Mouse (Mus musculus) testis, postnatal 14 days (tissue): ENCODE results near the gene Ifnar2.

Experiments used
- DNase-seq: peaks from one replicate; pipeline ENCODE4 v3.0.0; 2021; ENCODE audit warnings: low spot score

The Ifnar2 gene

GRCm38 (mm10) chr16:91358555-91358954, 14.0 kb upstream of the Ifnar2 start:
- DNase-seq, result peak; percentile 60

DNA sequence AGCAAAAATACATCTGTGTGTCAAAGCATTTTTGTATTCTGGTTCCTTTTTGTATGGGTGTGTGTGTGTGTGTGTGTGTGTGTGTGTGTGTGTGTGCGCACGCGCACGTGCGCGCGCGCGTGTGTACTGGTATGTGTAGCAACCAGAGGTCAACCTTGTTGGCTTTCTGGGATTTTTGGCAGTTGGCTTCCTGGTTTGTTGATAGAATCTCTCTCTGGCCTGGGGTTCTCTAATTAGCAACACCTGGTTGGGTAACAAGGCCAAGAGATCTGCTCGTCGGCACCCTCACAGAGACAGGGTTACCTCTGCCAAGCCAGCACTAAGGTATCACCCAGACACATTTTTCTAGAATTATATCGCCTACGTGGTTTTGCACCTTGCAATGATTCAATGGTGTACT, 13.1 kb upstream of the Ifnar2 start:
- DNase-seq, result no peak

- no peak for DNase-seq
Measured at GRCm38 (mm10) chr16:91360162-91360561, 12.4 kb upstream of the Ifnar2 start.

DNA sequence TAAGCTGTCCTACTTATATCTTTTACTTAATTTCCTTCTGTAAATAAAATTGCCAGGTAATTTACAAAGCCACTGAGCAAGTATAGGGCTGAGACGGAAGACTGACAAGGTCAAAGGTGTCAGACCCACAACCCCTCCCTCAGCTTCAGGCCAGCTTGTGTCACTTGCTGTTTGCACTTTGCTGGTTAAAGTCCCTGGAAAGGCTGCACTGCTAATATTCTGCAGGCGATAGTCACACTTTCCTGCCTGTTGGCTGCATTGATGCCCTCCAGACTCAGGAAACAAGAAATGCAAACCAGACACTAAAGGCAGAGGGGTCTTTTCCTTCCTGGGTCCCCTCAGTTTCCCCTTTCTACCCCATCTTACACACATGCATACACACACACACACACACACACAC, 10.6 kb upstream of the Ifnar2 start:
- no peak for DNase-seq

DNA sequence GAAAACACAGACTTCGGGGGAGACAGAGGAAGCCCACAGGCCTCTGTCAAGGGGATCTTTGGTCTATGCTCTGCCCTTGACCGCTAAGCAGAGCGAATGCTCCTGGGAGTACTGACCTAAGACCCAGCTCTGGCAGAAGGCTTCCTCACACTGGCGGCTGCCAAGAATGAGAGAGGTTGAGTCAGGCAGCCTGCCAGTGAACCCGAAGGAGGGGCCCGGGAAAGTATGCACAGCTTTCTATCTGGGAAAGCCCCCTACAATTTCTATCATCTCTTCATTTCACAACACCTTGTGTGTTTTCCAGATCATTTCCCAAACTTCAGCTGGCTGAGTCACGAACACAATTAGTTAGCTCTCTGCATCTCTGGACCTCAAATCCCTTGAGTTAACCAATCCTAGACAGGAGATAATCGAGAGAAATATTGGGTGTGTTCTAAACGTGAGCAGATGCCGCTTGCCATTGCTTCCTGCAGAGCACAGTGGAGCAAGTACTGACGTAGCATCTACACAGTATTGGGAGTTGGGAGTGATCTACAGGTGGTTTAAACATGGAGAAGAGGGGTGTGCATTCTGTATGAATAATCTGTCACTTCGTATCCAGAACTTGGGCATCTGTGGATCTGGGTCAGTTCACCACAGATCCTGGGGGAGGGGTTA, 9.8 kb upstream of the Ifnar2 start:
- no peak for DNase-seq

GRCm38 (mm10) chr16:91363483-91363882, 9.1 kb upstream of the Ifnar2 start:
- peak; percentile 27 for DNase-seq

DNA sequence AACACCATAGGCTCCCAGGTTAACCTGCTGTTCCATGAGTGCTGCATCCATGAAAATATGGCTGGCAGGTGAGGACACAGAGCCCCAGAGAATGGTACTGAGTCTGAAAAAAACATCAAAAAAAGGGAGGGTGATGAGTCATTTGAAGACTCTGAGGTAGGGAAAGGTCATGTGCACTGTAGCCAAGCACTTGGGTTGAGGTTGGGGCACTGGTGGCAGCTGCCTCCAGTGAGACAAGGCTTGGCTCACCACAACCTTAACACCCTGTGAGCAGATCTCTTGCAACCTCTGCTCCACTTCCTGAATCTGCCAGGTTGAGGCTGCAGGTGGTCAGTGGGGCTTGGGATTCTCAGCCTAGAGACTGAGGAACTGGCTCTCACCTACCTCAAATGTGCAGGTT, 6.0 kb upstream of the Ifnar2 start:
- DNase-seq, result no peak

GRCm38 (mm10) chr16:91367066-91367465, 5.5 kb upstream of the Ifnar2 start:
- DNase-seq, result no peak

DNA sequence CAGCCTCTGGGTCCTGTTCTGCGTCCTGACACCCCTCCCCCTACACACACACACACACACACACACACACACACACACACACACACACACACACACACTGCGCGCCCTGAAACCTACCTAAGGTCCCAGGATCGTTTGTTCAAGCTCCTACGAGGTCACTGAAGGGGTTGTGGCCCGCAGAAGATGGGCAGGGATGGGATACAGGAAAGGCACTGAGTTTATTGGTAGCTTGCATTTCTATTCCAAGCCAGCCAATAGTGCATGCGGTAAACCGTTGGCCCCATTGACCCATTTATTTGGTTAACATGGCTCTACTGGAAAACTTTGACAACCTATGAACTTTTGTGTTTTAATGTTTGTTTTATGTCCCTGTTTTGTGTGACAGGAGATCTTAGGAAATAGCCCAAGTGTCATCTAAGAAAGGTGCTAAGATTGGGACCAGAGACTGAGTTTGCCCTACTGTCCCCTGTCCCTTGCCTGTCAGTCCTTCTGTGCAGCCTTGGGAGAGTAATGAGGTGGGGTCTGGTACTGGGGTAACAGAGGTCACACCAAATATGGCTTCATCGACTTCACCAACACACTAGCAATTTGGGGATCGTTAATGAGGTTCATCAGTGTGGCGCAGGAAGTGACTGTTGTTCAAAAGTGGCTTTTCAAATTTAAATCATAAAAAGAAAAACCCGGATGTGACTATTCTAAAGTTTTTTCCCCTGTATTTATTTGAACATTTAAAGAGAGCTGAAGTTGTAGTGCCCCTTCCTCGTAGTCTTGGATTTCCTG, 1.1 kb downstream of the Ifnar2 start:
- no peak for DNase-seq

DNA sequence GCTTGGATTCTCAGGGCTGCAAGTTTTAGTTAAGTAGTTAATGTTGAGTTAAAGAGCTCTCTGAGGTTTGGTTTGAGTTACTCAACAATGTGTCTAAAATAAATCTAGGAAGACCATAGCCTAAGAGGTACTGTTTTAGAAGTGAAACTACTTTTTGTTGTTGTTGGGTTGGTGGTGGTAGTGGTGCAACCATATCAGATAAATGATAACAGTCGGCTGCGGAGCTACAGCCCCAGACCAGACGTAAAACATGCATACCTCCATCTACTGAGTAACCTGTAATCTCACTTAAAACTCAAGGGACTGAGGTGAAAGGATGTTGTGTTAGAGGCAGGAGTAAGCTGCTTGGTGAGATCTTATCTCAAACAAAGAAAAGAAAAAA, 1.7 kb downstream of the Ifnar2 start:
- no peak for DNase-seq

- DNase-seq, result peak; percentile 29
Measured at GRCm38 (mm10) chr16:91376701-91377100, 4.1 kb downstream of the Ifnar2 start.

- DNase-seq, result no peak
Measured at GRCm38 (mm10) chr16:91378431-91378986, 5.9 kb downstream of the Ifnar2 start.

DNA sequence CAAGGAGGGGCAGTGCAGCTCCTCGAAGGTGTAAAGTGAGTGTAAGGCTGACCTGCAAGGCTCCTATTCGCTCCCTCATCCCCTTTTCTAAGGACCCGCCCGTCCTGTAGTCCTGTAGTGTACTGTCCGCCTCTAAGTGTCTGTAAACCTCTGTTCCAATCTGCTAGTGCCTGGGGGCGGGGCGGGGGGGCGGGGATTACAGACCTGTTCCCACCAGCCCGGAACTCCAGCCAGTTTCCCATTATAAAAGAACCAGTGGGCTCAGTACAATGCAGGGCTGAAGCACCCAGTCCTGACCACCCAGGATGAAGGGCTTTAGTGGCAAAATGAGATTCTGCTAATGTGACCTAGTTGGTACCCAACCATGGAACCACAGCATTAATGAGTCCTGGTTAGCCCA, 6.4 kb downstream of the Ifnar2 start:
- no peak for DNase-seq

DNA sequence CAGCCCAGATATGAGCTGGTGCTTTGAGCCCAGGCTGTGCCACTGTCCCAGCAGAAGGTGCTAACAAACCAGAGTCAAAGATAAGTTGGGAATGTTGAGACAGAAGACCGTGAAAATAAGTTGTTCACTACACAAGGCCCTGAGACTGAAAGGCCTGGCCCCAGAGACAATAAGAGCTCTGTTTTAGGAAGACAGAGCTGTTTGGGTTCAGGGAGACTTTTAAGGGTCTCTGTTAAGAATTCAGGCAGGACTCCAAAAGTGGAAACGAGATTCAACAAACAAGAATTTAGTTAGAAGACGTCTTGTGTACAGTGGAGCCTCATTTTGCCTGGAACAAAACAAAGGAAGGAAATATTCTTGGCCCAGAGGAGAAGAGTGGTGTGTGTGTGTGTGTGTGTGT, 6.8 kb downstream of the Ifnar2 start:
- no peak for DNase-seq

DNA sequence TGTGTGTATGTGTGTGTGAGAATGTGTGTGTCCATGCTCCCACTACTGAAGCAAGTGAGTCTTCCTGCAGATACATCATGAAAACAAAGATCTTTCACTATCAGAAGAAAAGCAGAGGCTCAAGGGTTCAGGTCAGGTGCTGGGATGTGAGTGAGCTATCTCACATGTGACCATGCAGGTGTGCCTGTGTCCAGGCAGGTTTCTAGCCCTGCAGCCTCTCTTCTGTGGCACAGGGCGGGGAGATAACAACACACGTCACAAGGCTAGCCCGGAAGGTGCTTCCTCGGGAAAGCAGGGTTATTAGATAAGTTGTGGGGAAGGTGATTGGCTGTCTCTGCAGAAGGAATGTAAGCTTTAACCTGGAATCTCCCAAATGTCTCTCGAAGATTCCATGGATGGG, 7.6 kb downstream of the Ifnar2 start:
- DNase-seq, result no peak

DNA sequence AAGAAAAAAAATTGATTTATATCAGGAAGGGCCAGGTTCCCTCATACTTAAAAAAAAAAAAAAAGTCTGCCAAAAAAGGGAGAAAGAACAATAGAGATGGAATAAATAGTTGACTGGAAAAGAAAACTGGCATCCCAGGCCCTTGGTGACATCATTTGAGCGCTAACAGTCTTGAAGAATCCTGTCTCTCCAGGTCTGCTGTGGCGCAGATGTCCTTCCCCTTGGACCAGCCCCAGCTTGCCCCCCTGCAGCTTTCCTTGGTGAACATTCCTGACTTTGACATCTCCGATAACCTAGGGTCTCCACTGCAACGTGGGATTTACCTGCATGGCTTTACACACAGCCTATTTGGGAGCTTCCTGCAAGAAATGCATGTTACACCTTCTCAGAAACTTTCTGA, 9.0 kb downstream of the Ifnar2 start:
- no peak for DNase-seq

DNA sequence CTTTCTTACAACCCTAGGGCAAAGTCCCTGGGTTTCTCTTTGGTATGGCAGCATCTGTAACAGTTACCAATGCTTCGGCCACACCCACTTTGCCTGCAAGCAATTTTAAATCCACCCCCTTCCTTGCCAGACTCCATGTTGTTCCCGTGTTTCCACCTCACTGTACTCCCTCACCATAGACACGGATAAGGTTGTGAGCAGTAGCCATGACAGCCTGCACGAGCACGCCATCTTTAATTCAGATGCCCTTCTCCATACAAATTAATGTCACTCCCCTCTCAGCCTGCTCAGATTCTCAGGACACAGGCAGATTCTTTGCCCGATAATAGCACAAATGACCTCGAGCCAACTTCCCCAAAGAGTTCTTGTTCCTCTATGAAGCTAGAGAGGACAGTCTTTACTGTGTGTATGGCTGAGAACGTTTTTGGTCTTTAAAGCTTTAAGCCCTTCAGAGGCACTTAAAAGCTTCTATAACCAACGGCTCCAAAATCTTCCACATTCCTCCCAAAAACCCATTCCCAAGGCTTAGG, 9.7 kb downstream of the Ifnar2 start:
- no peak for DNase-seq

- no peak for DNase-seq
Measured at GRCm38 (mm10) chr16:91384221-91384620, 11.6 kb downstream of the Ifnar2 start.

- DNase-seq, result no peak
Measured at GRCm38 (mm10) chr16:91385621-91386020, 13.0 kb downstream of the Ifnar2 start.

- no peak for DNase-seq
Measured at GRCm38 (mm10) chr16:91386419-91387120, 14.0 kb downstream of the Ifnar2 start.

GRCm38 (mm10) chr16:91387121-91387486, 14.5 kb downstream of the Ifnar2 start:
- DNase-seq, result no peak

DNA sequence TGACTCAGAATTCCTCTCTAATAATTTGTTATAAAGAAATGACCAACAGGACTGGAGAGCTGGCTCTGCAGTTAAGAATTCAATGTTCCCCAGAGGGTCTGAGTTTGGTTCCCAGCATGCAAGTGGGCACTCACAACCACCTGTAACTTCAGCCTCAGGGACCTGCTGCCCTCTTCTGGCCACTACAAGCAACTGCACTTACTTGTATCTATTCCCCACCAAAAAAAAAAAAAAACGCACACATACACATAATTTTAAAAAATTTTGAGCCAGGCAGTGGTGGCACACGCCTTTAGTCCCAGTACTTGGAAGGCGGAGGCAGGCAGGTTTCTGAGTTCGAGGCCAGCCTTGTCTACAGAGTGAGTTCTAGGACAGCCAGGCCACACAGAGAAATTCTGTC, 17.5 kb downstream of the Ifnar2 start:
- no peak for DNase-seq

DNA sequence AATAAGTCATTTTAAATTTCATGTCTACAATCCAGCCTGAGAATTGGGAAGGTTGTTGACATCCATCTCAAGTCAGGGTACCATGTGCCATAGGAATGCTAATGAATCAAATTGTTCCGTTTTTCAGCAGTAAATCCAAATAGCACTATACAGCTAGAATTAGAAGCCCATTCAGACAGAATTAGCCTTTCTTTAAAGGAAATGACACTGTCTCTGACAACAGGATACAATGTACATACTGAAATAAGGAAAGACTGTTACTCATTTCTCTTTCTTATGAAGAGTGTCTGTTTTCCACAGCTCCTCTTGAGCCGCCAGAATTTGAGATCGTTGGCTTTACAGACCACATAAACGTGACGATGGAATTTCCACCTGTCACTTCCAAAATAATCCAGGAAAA, 18.8 kb downstream of the Ifnar2 start, which contains the start of gene Gm21970:
Gm21970 (plus strand) TSS at position 301 of the 400 bp plus-strand sequence.
- no peak for DNase-seq
